Mouse (Mus musculus) midbrain, embryonic 13.5 days (tissue): ENCODE measurements at regions not wholly inside any gene's neighbourhood (a gene's known extent, or its start where the extent isn't known, plus 50 kb on each side); places are given as distances from the start of the nearest gene placed in this dataset.

Experiments
- ATAC-seq: fragments of 200-750 bp; cut with Nextera tagmentation; 2 replicates; pipeline ENCODE4 v1.8.0; 2017; ENCODE audit warnings: mild to moderate bottlenecking, moderate TSS enrichment, moderate library complexity
- H3K27ac ChIP-seq: fragments of 300-500 bp; sonication (generic); 2 replicates; pipeline ENCODE4 v1.5.1; 2015; ENCODE audit warnings: inconsistent platforms, mild to moderate bottlenecking, moderate library complexity
- H3K27me3 ChIP-seq: fragments of 300-500 bp; sonication (generic); 2 replicates; pipeline ENCODE4 v1.6.1; 2015; ENCODE audit warnings: mild to moderate bottlenecking, inconsistent platforms
- H3K36me3 ChIP-seq: fragments of 300-500 bp; sonication (generic); 2 replicates; pipeline ENCODE4 v1.6.1; 2015; ENCODE audit warnings: mild to moderate bottlenecking, inconsistent platforms
- H3K4me1 ChIP-seq: fragments of 300-500 bp; sonication (generic); replicated peaks from 2 replicates; pipeline ENCODE4 v1.6.1; 2015; ENCODE audit warnings: inconsistent platforms
- H3K4me2 ChIP-seq: fragments of 300-500 bp; sonication (generic); replicated peaks from 2 replicates; pipeline ENCODE4 v1.6.1; 2015; ENCODE audit warnings: moderate library complexity, mild to moderate bottlenecking, inconsistent platforms
- H3K4me3 ChIP-seq: fragments of 300-500 bp; sonication (generic); replicated peaks from 2 replicates; pipeline ENCODE4 v1.5.1; 2015; ENCODE audit warnings: mild to moderate bottlenecking, inconsistent platforms
- H3K9ac ChIP-seq: fragments of 300-500 bp; sonication (generic); replicated peaks from 2 replicates; pipeline ENCODE4 v1.6.1; 2015; ENCODE audit warnings: mild to moderate bottlenecking, inconsistent platforms
- H3K9me3 ChIP-seq: fragments of 300-500 bp; sonication (generic); 2 replicates; pipeline ENCODE4 v1.6.1; 2016; ENCODE audit warnings: mild to moderate bottlenecking, inconsistent platforms
- WGBS: fragments of 180-500 bp; shearing (Covaris S2); methylation state at CpG from one replicate; pipeline ENCODE4 v1.1.7; 2015; 5-methylcytosine and 5-hydroxymethylcytosine counted together

DNA sequence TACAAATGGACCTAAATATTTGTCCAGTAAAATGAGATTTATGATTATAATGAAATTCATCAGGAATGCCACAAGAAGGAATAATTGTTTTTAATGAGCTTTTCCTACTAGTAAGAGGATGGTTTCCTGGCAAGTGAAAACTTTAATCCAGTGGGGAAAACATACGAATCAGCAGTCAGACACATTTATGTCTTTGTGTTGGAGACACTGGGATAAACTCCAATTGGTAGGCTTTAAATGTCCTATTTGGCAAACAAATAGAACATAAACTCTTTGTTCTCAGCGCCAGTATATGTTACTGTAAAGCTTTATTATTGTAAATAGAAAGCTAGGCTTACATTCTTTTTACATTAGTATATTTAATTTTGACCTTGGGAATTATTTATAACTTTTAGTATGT is 127.0 kb downstream of the Gm5447 start:
- no peak for ATAC-seq
- H3K9me3 ChIP-seq, result no peaks in the 10 kb centered on the region
- 69% methylated on average over 2 of the region's 2 CpGs for WGBS

DNA sequence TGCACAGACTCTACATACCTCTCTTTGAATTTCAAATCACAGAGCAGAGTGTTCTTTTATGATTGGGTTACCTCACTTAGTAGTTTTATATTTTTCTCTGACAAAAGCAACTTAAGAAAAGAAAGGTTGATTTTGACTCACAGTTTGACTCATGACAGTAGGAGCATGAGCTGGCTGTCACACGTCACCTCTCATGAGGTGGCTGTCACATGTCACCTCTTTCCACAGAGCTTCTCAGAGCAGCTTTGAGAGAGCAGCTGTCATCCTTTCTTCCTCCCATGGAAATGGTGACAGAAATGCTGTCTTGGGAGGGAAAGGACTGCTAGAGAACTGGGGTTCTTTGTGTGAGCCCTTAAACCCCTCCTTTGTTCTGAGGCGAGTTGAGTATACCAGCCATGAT is 133.4 kb downstream of the Gm5447 start:
- H3K4me3 ChIP-seq, result no peak overlapping the region
- no peak for ATAC-seq
- H3K36me3 ChIP-seq, result no peaks in the 10 kb centered on the region
- H3K27ac ChIP-seq, result no peak overlapping the region
- 67% methylated on average over 2 of the region's 2 CpGs for WGBS
- H3K9ac ChIP-seq, result no peak overlapping the region
- no peaks in the 10 kb centered on the region for H3K4me1 ChIP-seq
- no peaks in the 10 kb centered on the region for H3K27me3 ChIP-seq
- no peak overlapping the region for H3K4me2 ChIP-seq
- H3K9me3 ChIP-seq, result no peaks in the 10 kb centered on the region

More for the DNA sequence above, 127.0 kb downstream of the Gm5447 start:
- H3K36me3 ChIP-seq, result no peaks in the 10 kb centered on the region
- H3K4me2 ChIP-seq, result no peak overlapping the region
- H3K27me3 ChIP-seq, result no peaks in the 10 kb centered on the region
- no peak overlapping the region for H3K27ac ChIP-seq
- no peaks in the 10 kb centered on the region for H3K4me1 ChIP-seq
- no peak overlapping the region for H3K9ac ChIP-seq
- no peak overlapping the region for H3K4me3 ChIP-seq

DNA sequence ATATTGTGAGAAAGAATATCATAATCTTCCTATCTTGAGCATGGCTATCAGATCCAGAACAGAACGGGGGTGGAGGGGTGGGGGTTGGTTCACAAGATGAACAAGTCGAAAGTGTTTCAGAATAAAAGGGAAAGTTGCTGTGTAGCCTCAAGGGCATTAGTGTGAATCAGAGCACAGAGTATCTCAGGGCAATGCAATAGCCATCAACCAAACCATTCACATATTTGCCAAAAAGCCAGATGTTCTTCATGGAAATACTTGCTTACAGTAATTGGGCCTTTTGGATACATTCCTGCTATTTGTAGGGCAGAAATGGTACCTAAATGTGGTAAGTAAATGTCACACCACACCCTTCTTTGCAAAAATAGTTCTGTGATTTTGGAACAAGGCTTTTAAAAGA is 135.2 kb downstream of the Gm5447 start:
- H3K36me3 ChIP-seq, result no peaks in the 10 kb centered on the region
- 87% methylated on average over 2 of the region's 2 CpGs for WGBS
- no peak overlapping the region for H3K27ac ChIP-seq
- no peak for ATAC-seq
- H3K4me3 ChIP-seq, result no peak overlapping the region
- no peaks in the 10 kb centered on the region for H3K4me1 ChIP-seq
- H3K27me3 ChIP-seq, result no peaks in the 10 kb centered on the region
- H3K4me2 ChIP-seq, result no peak overlapping the region
- H3K9me3 ChIP-seq, result no peaks in the 10 kb centered on the region
- no peak overlapping the region for H3K9ac ChIP-seq

DNA sequence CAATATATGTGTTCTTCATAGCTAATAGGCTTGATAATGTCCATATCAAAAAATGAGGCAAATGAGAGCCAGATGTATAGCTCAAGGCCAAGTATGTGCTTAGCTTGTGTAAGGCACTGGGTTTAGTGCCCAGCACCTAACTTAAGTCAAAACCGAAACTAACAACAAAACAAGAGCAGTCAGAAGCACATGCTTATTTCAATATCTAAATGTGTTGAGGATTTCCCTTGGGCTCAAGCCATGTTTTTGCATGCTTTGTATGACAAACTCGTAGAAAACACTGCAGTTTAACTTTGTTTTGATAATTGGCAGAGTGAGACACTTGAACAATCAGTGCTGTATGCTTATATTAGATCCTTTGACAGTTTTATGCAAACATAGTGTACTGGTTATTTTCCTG is 148.7 kb downstream of the Gm5447 start:
- whole genome bisulfite sequencing, result 72% methylated on average over 2 of the region's 2 CpGs
- H3K4me2 ChIP-seq, result no peak overlapping the region
- H3K36me3 ChIP-seq, result no peaks in the 10 kb centered on the region
- no peak overlapping the region for H3K27ac ChIP-seq
- H3K4me1 ChIP-seq, result no peaks in the 10 kb centered on the region
- H3K27me3 ChIP-seq, result no peaks in the 10 kb centered on the region
- no peak overlapping the region for H3K4me3 ChIP-seq
- no peak overlapping the region for H3K9ac ChIP-seq
- H3K9me3 ChIP-seq, result no peaks in the 10 kb centered on the region
- no peak for ATAC-seq

DNA sequence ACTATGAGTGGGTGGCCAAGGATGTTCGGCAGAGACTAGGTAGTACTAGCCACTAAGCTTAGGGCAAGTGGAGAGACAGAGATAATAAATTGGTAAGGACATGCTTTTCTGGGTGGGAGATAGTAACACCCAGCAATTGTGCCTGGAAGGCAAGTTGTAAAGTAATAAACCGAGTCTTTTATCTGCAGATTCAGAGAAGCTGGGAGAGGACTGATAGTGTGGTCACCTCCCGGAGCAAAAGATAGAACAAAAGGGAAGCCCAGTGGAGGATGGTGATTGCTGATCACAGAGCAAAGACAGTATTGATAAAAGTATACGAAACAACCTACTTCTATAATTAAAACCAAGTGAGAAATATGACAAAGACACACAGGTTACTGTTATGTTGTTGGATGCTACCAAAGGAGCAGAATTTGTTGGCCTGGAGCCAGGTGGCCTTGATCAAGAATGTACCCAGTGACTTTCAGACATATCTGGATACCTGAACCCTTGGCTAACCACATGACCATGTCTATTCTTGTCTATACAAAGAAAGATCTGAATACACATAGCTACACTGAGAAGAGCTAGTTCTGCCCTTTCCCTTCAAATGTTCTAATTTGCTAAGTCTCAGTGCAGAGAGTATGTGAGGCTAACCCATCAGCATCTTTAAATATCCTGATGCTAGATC is 150.7 kb downstream of the Gm5447 start:
- no peak overlapping the region for H3K4me2 ChIP-seq
- no peak for ATAC-seq

DNA sequence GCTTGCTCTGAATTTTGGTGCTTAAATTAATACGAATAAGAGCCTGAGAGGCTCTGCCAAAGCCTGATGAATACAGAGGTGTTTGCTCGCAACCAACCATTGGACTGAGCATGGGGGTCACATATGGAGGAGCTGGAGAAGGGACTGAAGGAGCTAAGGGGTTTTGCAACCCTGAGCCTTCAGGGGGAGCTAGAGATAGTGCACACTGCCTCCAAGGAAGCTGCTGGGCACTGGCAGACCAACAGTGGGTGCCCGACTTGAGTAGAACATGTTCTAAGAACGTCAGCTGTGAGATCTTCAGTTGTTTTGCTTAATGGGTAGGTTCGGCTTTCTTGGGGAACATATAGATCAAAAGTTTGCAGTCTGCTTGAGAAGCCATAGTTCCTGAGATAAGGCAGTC is 158.5 kb downstream of the Gm5447 start:
- no peak for ATAC-seq
- Histone ChIP-seq H3K27ac (no peak overlapping the region), H3K4me3 (no peak overlapping the region), H3K9me3 (no peaks in the 10 kb centered on the region), H3K36me3 (no peaks in the 10 kb centered on the region), H3K4me1 (no peaks in the 10 kb centered on the region), H3K4me2 (no peak overlapping the region), H3K9ac (no peak overlapping the region), H3K27me3 (no peaks in the 10 kb centered on the region)
- 84% methylated on average over 5 of the region's 5 CpGs for WGBS

More for the DNA sequence above, 150.7 kb downstream of the Gm5447 start:
- no peaks in the 10 kb centered on the region for H3K4me1 ChIP-seq
- H3K4me3 ChIP-seq, result no peak overlapping the region
- no peak overlapping the region for H3K27ac ChIP-seq
- no peaks in the 10 kb centered on the region for H3K36me3 ChIP-seq
- H3K9me3 ChIP-seq, result no peaks in the 10 kb centered on the region
- no peak overlapping the region for H3K9ac ChIP-seq
- no peaks in the 10 kb centered on the region for H3K27me3 ChIP-seq
- 87% methylated on average over 4 of the region's 4 CpGs for WGBS

DNA sequence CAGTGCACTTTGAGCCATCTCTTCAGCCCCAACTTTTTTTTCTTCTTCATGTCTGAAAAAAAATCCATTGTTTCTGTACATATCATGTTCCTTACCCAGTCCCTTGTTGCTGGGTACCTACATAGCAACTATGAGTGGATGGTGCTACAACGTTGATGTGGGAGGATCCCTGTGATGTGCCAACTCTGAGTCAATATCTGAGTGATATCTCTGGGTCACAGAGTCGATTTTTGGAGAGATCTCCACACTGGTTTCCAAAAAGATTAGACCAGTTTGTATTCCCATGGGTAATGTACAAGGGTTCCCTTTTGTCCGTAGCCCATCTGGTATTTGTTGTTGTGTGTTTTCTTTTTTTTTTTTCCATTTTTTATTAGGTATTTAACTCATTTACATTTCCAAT is 165.7 kb downstream of the Gm5447 start:
- no peak overlapping the region for H3K4me3 ChIP-seq
- WGBS, result 89% methylated on average over 3 of the region's 3 CpGs
- no peak overlapping the region for H3K27ac ChIP-seq
- H3K9me3 ChIP-seq, result no peaks in the 10 kb centered on the region
- H3K27me3 ChIP-seq, result no peaks in the 10 kb centered on the region
- no peak overlapping the region for H3K9ac ChIP-seq
- H3K4me1 ChIP-seq, result no peaks in the 10 kb centered on the region
- no peak for ATAC-seq
- H3K4me2 ChIP-seq, result no peak overlapping the region
- no peaks in the 10 kb centered on the region for H3K36me3 ChIP-seq

DNA sequence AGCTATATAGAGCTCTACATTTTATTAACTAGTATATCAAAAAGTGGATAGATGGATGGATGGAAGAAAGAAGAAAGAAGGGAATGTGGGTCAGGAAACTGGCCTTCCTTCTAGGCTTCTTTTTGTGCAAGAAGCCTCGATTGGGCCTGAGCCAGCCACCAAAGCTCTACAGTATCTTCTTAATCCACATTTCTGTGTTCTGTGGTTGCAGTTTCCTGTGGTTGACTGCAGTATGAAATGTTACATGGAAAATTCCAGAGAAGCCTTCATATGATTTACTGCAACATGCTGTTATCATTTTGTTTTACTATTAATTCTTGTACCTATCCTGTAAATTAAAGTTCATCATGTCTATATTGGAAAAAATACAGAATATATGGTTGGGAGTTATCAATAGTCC is 173.3 kb downstream of the Gm5447 start:
- no peaks in the 10 kb centered on the region for H3K27me3 ChIP-seq
- H3K9ac ChIP-seq, result no peak overlapping the region
- ATAC-seq, result no peak
- WGBS, result 75% methylated on average over 1 of the region's 1 CpGs
- H3K4me3 ChIP-seq, result no peak overlapping the region
- no peaks in the 10 kb centered on the region for H3K9me3 ChIP-seq
- H3K4me2 ChIP-seq, result no peak overlapping the region
- H3K36me3 ChIP-seq, result no peaks in the 10 kb centered on the region
- no peaks in the 10 kb centered on the region for H3K4me1 ChIP-seq
- no peak overlapping the region for H3K27ac ChIP-seq

DNA sequence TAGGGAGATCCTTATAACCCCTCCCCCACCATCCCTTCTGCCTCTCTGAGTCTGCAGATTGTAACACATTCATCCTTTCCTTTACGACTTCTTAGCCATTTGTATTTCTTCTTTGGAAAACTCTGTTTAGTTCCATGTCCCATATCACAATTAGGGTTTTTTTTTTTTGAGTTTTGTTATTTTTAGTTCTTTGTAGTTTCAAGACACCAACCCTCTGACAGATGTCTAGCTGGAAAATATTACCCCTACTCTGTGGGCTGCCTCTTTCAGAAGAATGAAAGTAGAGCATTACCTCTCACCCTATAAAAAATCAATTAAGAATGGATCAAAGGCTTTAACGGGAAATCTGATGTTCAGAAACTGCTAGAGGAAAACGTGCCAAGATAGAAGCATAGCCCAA is 180.1 kb downstream of the Gm5447 start:
- H3K27me3 ChIP-seq, result no peaks in the 10 kb centered on the region
- no peaks in the 10 kb centered on the region for H3K4me1 ChIP-seq
- H3K4me3 ChIP-seq, result no peak overlapping the region
- no peak overlapping the region for H3K9ac ChIP-seq
- H3K9me3 ChIP-seq, result no peaks in the 10 kb centered on the region
- no peak for ATAC-seq
- H3K27ac ChIP-seq, result no peak overlapping the region
- WGBS, result 76% methylated on average over 3 of the region's 3 CpGs
- H3K4me2 ChIP-seq, result no peak overlapping the region
- H3K36me3 ChIP-seq, result no peaks in the 10 kb centered on the region

DNA sequence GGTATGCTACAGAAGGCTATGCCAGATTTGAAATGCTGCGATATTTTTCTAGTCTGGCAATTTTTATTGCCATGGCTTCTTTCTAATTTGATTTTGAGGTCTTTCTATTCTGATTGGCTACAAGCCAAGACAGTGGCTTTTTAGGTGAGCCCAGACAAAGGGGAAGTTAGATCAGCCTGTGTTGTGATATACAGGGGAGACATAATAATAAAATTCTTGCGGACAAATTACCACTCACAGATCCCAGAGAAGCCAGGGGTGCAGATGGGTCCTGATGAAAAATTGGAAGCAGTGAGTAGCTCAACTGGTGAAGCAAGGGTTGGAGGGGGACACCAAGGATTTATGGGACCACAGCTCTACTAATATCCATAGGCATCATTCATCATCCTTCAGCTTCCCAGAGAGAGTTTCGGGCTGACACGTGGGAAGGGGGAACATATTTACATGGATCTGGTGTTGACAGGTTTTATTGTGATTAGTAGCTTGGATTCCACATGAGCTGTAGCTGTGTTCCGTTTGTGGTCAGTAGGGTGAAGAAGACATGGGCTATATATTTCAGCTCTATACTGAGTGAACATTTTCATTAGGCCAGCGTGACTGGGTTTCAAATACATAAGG is 190.0 kb downstream of the Gm5447 start:
- ATAC-seq, result no peak
- no peaks in the 10 kb centered on the region for H3K4me1 ChIP-seq
- no peak overlapping the region for H3K27ac ChIP-seq
- H3K4me3 ChIP-seq, result no peak overlapping the region
- H3K9me3 ChIP-seq, result no peaks in the 10 kb centered on the region
- no peaks in the 10 kb centered on the region for H3K36me3 ChIP-seq
- H3K4me2 ChIP-seq, result no peak overlapping the region
- H3K9ac ChIP-seq, result no peak overlapping the region
- H3K27me3 ChIP-seq, result no peaks in the 10 kb centered on the region
- 87% methylated on average over 6 of the region's 6 CpGs for WGBS

DNA sequence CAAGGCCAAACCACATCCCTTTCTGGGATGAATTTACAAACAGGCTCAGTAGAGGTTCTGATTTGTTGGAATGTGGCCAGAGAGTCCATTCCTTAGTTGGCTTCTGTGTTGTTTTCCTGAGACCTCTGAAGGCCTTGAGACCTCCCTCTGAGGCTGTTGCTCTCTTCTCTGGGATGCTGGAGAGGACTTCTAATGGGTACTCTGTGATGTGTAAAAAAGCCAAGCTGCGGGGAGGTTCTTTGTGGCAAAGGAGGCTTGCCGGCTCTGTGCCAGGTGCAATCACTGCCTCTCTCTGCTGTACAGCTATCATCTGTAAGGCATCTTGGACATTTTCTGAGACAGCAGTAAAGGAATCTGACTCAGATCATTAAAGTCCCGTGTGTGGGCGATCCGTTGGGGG is 192.3 kb downstream of the Gm5447 start:
- no peak for ATAC-seq
- no peaks in the 10 kb centered on the region for H3K9me3 ChIP-seq
- 83% methylated on average over 5 of the region's 5 CpGs for WGBS

DNA sequence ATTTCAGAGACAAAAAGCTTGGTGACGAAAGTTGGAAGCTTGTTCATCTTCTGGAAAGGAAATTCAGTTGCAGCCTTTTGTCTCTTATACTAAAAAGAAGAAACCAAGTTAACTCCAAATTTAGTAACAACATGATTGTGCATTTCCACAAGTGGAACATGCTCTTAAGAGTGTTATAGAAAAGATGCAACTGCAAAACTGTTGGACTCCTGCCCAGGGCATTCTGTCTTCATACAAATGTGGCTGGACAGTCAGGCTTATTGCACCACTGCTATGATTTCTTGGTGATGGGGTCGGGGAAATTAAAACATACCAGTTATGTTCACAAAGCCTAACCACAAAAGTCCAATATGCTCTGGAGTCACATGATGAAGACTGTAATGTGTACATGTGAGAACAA is 194.8 kb downstream of the Gm5447 start:
- Histone ChIP-seq H3K9ac (no peak overlapping the region), H3K4me3 (no peak overlapping the region), H3K9me3 (no peaks in the 10 kb centered on the region), H3K36me3 (no peaks in the 10 kb centered on the region), H3K4me1 (no peaks in the 10 kb centered on the region), H3K4me2 (no peak overlapping the region), H3K27ac (no peak overlapping the region), H3K27me3 (no peaks in the 10 kb centered on the region)
- WGBS, result 90% methylated on average over 2 of the region's 2 CpGs
- no peak for ATAC-seq

More for the DNA sequence above, 192.3 kb downstream of the Gm5447 start:
- Histone ChIP-seq H3K4me2 (no peak overlapping the region), H3K36me3 (no peaks in the 10 kb centered on the region), H3K27ac (no peak overlapping the region), H3K4me3 (no peak overlapping the region), H3K4me1 (no peaks in the 10 kb centered on the region), H3K9ac (no peak overlapping the region), H3K27me3 (no peaks in the 10 kb centered on the region)

DNA sequence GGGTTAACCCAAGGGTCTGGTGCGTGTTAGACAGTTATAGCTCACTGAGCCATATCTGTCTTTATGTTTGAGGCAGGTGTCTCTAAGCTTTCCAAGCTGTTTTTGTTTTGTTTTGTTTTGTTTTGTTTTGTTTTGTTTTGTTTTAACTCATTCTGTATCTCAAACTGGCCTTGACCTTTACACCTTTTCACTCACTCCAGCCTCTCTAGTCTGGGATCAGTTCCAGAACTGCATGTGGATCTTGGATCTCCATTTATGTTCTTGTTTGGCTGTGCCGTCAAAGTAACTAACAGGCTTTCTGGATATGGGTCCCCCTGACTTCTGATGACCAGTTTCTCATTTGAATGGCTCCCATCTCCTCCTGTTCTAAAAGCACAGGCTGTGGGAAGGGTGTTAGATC is 197.7 kb downstream of the Gm5447 start:
- Histone ChIP-seq H3K4me1 (no peaks in the 10 kb centered on the region), H3K36me3 (no peaks in the 10 kb centered on the region), H3K9me3 (no peaks in the 10 kb centered on the region), H3K27ac (no peak overlapping the region), H3K9ac (no peak overlapping the region), H3K4me3 (no peak overlapping the region), H3K4me2 (no peak overlapping the region), H3K27me3 (no peaks in the 10 kb centered on the region)
- no peak for ATAC-seq
- 86% methylated on average over 2 of the region's 2 CpGs for WGBS
